Comparison of ENCODE assay signal across 30 mouse cellular contexts in the genomic region with DNA sequence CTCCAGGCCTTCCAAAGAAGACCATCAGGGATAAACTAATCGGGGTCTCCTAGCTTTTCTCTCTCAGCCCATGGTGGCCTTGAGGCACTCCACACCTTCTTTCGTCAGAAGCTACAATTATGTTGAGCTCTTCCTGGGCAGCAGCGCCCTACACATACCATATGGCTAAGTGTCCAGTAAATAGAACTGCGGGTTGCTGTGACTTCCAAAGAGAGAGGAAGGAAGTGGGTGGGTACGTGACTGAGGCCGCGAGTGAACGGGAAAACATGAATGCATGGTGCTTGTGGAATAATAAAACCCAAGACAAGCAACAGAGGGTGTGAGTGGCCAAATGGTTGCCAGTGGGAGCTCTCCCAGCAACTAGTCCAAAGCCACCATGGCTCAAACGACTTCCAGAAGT.
"Had no signal": no experiment of that assay in that cellular context is flagged by ENCODE, and none has a peak within 500 bp of the region (broad histone marks: within the 10 kb centered on the region; RNA-seq: fewer than 3 reads in every experiment).

No protein-coding gene starts in this region.

- H3K9ac ChIP-seq: limb, embryonic 12.5 days; limb, embryonic 13.5 days; limb, embryonic 15.5 days; liver, embryonic 12.5 days; liver, embryonic 13.5 days; liver, embryonic 14.5 days; liver, embryonic 15.5 days; liver, postnatal 0 days; lung, embryonic 14.5 days; lung, embryonic 15.5 days; midbrain, embryonic 12.5 days; midbrain, embryonic 15.5 days; neural tube, embryonic 12.5 days had no signal

- H3K4me3 ChIP-seq: limb, embryonic 10.5 days; limb, embryonic 12.5 days; limb, embryonic 13.5 days; limb, embryonic 15.5 days; liver, embryonic 12.5 days; liver, embryonic 13.5 days; liver, embryonic 15.5 days; lung, embryonic 15.5 days; megakaryocyte, embryonic 14.5 days; midbrain, embryonic 10.5 days; midbrain, embryonic 12.5 days; midbrain, embryonic 15.5 days; myocyte; neural tube, embryonic 12.5 days had no signal

- ATAC-seq: liver, embryonic 12.5 days; liver, postnatal 0 days; lung, postnatal 0 days; midbrain, embryonic 15.5 days; midbrain, embryonic 16.5 days had no signal

- H3K27me3 ChIP-seq: megakaryocyte, embryonic 14.5 days had no signal

- DNase-seq: left cerebral cortex, postnatal 4 days; liver; liver, embryonic 13.5 days; liver, postnatal 0 days; lung, adult 18-20 months; lung, adult 2 months; lung, embryonic 14.5 days; lung, postnatal 10 days; lung, postnatal 14 days; lung, postnatal 36 days; lung, postnatal 4 days; midbrain, embryonic 14.5 days had no signal

- H3K4me2 ChIP-seq: limb, embryonic 12.5 days; limb, embryonic 13.5 days; limb, embryonic 15.5 days; liver, embryonic 11.5 days; liver, embryonic 12.5 days; liver, embryonic 13.5 days; liver, embryonic 15.5 days; lung, embryonic 14.5 days; lung, embryonic 15.5 days; midbrain, embryonic 12.5 days; midbrain, embryonic 15.5 days; neural tube, embryonic 12.5 days had no signal

- H3K9me3 ChIP-seq: limb, embryonic 10.5 days; limb, embryonic 12.5 days; limb, embryonic 13.5 days; limb, embryonic 15.5 days; liver, embryonic 12.5 days; liver, embryonic 13.5 days; liver, embryonic 15.5 days; lung, embryonic 15.5 days; megakaryocyte, embryonic 14.5 days; midbrain, embryonic 10.5 days; midbrain, embryonic 12.5 days; midbrain, embryonic 15.5 days; neural tube, embryonic 12.5 days had no signal

- H3K36me3 ChIP-seq: limb, embryonic 12.5 days; limb, embryonic 13.5 days; limb, embryonic 15.5 days; liver, embryonic 15.5 days; lung, embryonic 15.5 days had no signal

- H3K4me1 ChIP-seq: limb, embryonic 13.5 days; liver, embryonic 12.5 days; liver, embryonic 15.5 days had no signal

- H3K27ac ChIP-seq: limb, embryonic 10.5 days; limb, embryonic 12.5 days; limb, embryonic 13.5 days; limb, embryonic 15.5 days; liver, embryonic 12.5 days; liver, embryonic 13.5 days; liver, embryonic 14.5 days; liver, embryonic 15.5 days; lung, embryonic 15.5 days; macrophage; midbrain, embryonic 10.5 days; midbrain, embryonic 12.5 days; midbrain, embryonic 15.5 days; neural tube, embryonic 12.5 days had no signal
